Mouse (Mus musculus) C2C12 (cell line): ENCODE measurements around the gene Serpinf2. TPM values are rescaled to one million over a fixed set of nuclear protein-coding genes. Genes with fewer than 3 reads are reported as not detected.
A peak's percentile ranks its signal among the peaks of the same experiment; 100 is the strongest.
"Not testable (repeated sequence)": the region's sequence is repeated elsewhere in the genome, so short reads cannot be mapped to it uniquely, and the experiment has no call there.

Experiments
- H3K27me3 ChIP-seq: one replicate; pipeline ENCODE4 v1.6.1; 2011; ENCODE audit not compliant: control insufficient read depth, insufficient read depth, insufficient read length
- H3K36me3 ChIP-seq: one replicate; pipeline ENCODE4 v1.6.1; 2011; ENCODE audit not compliant: control insufficient read depth, insufficient read depth
- H3K4me3 ChIP-seq: one replicate; pipeline ENCODE4 v1.5.1; 2011; ENCODE audit warnings: mild to moderate bottlenecking, control low read depth; ENCODE audit not compliant: poor library complexity, insufficient read depth, severe bottlenecking
- H3K79me2 ChIP-seq: one replicate; pipeline ENCODE4 v1.6.1; 2011; ENCODE audit not compliant: control insufficient read depth, insufficient read depth
- H3K79me3 ChIP-seq: one replicate; pipeline ENCODE4 v1.6.1; 2011; ENCODE audit warnings: low read depth, control low read depth
- H3ac ChIP-seq: one replicate; pipeline ENCODE3; 2011; ENCODE audit warnings: low read depth; ENCODE audit not compliant: control insufficient read depth, insufficient read length
- CEBPB ChIP-seq: IDR thresholded peaks from one replicate; pipeline ENCODE4 v1.6.1; 2011; ENCODE audit warnings: low read depth, mild to moderate bottlenecking, control low read depth, moderate library complexity
- CTCF ChIP-seq: IDR thresholded peaks from one replicate; pipeline ENCODE4 v1.5.1; 2011; ENCODE audit not compliant: control insufficient read depth, insufficient read depth, insufficient read length
- FOSL1 ChIP-seq: IDR thresholded peaks from one replicate; pipeline ENCODE4 v1.8.0; 2011; ENCODE audit warnings: mild to moderate bottlenecking, low read length; ENCODE audit not compliant: poor library complexity, insufficient read depth, severe bottlenecking
- MAX ChIP-seq: IDR thresholded peaks from one replicate; pipeline ENCODE4 v1.6.1; 2011; ENCODE audit warnings: mild to moderate bottlenecking, control low read depth
- MYOD1 ChIP-seq: IDR thresholded peaks from one replicate; pipeline ENCODE4 v1.6.1; 2011; ENCODE audit warnings: low read depth; ENCODE audit not compliant: control insufficient read depth, insufficient read length
- MYOG ChIP-seq: IDR thresholded peaks from one replicate; pipeline ENCODE4 v1.6.1; 2011; ENCODE audit not compliant: control insufficient read depth, insufficient read length; ENCODE audit errors: extremely low read depth
- USF1 ChIP-seq: IDR thresholded peaks from one replicate; pipeline ENCODE4 v1.6.1; 2011; ENCODE audit warnings: low read depth, mild to moderate bottlenecking, control low read depth, moderate library complexity
- polyA plus RNA-seq: library from polyadenylated mRNA; unstranded; fragments of >200 nt; fragmentation: generic; extraction: Trizol; gene quantifications from one replicate; pipeline ENCODE4 v1.2.1, GENCODE M21; 2012; ENCODE audit warnings: missing spikeins

Serpinf2 gene
- polyA plus RNA-seq, 1 experiment: 0.07 TPM

DNA sequence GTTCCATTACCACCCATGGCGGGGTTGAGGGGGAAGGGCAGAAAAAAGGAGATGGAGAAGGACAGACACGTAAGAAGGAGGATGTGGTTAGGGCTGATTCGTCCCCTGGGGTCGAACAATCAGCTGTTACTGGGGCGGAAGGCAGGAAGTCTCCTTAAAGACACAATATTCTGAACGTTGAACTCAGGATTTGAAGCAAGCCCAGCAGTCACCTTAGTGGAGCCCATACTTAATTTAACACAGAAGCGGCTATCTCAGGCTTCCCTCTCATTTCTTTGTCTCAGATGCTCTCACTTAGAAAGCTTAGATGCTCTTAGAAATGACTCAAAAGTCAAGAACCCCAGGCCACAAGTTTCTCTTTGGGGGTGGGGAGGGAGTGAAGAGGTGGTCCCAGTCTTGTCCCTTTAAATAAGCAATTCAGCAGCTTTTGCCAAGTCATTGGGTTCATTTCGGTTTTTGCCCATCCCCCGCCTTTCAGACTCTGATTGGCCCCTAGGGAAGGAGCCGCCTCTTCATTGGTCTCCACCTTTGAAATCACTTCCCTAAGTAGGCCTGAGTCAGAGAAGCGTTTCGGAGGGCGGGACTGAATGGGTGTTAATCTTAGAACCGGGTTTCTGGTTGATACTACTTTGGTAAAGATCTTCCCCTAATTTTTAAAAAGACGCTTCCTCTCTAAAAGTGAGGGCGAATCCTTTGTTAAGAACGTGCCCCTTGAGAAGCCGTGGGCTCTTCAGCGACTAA is 20.9 kb upstream of the Serpinf2 start:
- peaks cover 37% of the 10 kb centered on the region for H3K79me2 ChIP-seq
- TF ChIP-seq MYOD1: peak; percentile 87
- TF ChIP-seq CEBPB: no peak
- peak; percentile 10 for TF ChIP-seq MAX
- H3K27me3 ChIP-seq: no peaks in the 10 kb centered on the region
- H3K79me3 ChIP-seq: peaks cover 25% of the 10 kb centered on the region
- peaks cover 21% of the 10 kb centered on the region for H3K36me3 ChIP-seq
- H3K4me3 ChIP-seq: peak overlapping the region; percentile 69
- H3ac ChIP-seq: peak overlapping the region; percentile 82

DNA sequence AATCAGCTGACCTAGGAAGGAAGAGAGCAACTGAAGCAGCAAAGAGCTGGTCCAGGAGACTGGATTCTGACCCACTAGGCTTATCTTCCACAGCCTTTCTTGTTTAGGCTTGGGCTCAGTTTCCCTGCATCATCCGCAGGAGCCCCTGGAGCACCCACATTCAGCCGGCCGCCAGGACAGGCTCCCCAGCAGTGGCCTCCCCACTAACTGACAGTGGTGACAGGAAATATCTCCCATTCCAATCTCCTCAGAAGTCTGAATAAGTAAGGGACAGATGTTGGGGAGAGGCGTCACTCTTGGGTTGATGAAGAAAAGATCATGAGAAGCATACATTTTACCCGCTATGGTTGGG is 20.3 kb upstream of the Serpinf2 start:
- H3K27me3 ChIP-seq: no peaks in the 10 kb centered on the region
- peak overlapping the region; percentile 15 for H3K4me3 ChIP-seq
- H3K79me2 ChIP-seq: peaks cover 31% of the 10 kb centered on the region
- H3K79me3 ChIP-seq: peaks cover 20% of the 10 kb centered on the region
- H3K36me3 ChIP-seq: peaks cover 16% of the 10 kb centered on the region
- H3ac ChIP-seq: peak overlapping the region; percentile 44
- no peak for TF ChIP-seq CEBPB
- no peak for TF ChIP-seq MYOD1
- TF ChIP-seq MYOG: no peak
- TF ChIP-seq CTCF: no peak

DNA sequence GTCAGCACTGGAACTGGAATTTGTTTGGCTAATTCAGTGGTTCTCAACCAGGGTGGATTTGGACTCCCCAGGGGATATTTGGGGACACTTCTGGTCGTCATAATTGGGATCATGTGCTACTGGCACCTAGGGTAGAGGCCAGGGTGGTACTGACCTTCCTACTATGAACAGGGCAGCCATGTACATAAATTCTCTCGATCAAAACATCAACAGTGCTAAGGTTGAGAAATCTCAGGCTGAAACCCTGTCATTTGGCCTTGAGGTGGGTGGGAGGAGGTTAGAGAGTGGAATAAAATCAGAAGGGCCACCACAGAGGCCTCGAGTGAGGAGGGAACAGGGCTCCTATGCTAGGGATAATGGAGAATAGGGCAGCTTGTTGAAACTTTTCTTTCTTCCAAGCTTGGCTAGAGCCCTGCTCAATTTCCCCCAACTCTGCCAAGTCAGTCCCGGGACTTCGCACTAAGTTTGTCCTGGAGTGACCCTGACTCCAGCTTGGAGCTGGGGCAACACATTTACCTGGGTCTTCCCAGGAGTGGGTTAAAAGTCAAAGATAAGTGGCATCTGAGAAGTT is 19.8 kb upstream of the Serpinf2 start:
- Histone ChIP-seq H3K36me3 (peaks cover 11% of the 10 kb centered on the region), H3K27me3 (no peaks in the 10 kb centered on the region), H3K79me3 (peaks cover 15% of the 10 kb centered on the region), H3K79me2 (peaks cover 27% of the 10 kb centered on the region), H3K4me3 (peak overlapping the region; percentile 15), H3ac (peak overlapping the region; percentile 44)
- peak; percentile 21 for TF ChIP-seq CEBPB
- no peak for TF ChIP-seq CTCF

DNA sequence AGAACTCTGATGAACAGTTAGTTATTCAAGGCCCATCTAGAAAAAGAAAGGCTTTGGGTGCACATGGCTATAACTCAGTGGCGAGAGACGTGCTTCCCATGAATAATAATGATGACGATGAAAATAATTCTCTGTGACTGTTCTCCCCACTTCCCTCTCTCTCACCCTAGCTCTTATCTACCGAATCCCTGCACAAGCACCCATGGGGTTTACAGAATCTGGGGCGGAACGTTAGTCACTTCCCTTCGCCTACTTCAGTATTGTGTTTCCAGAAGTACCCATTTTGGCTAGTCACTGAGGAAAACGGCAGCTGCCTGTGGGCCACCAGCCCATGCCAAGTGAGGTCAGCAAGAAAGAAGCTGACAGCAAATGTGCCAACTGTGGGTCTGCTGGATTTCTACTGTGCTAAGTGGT is 19.2 kb upstream of the Serpinf2 start:
- peaks cover 5% of the 10 kb centered on the region for H3K36me3 ChIP-seq
- peak overlapping the region; percentile 16 for H3ac ChIP-seq
- H3K79me3 ChIP-seq: peaks cover 15% of the 10 kb centered on the region
- TF ChIP-seq CTCF (no peak), MAX (peak; percentile 88), CEBPB (no peak), FOSL1 (peak; percentile 47), MYOD1 (peak; percentile 90)
- H3K4me3 ChIP-seq: no peak overlapping the region
- H3K79me2 ChIP-seq: peaks cover 27% of the 10 kb centered on the region
- H3K27me3 ChIP-seq: no peaks in the 10 kb centered on the region

DNA sequence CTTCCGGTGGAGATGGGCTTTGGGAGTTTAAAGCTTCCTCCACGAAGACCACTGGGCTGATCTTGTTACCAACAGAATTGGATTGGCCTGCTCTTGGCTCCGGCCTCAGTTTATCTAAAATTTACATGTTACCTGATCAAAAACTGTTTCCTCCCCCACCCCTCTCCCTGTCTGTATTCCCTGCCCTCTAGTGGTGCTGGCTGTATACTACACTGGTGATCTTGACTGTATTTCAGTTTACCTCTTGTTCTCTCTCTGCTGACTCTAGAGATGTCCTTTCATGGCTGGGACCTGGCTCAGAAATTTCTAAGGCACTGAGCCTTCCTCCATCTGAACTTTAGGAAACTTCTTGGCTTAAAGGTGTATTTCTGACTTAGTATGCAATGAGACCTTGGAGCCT is 18.8 kb upstream of the Serpinf2 start:
- Histone ChIP-seq H3ac (peak overlapping the region; percentile 16), H3K27me3 (no peaks in the 10 kb centered on the region), H3K36me3 (peaks cover under 1% of the 10 kb centered on the region), H3K79me2 (peaks cover 27% of the 10 kb centered on the region), H3K4me3 (no peak overlapping the region), H3K79me3 (peaks cover 13% of the 10 kb centered on the region)
- peak; percentile 22 for TF ChIP-seq CTCF
- TF ChIP-seq MYOG: no peak

DNA sequence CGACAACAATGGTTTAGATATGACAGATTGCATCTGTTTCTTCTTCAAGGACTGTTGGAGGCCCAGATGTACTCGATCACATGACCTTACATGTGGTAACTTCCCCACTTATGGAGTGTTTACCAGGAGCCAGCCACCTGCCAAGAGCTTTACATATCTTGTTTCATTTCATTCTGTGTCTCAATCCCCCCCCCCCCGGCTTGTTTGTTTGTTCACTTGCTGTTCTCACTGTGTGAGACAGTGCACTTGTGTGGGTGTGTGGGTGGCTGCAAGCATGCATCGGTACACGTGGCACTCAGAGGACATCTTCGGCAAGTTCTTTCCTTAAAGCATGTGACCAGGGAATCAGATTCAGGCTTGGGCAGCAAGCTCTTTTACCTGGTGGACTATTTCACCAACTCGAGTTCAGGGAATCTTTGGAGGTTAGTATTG is 17.1 kb upstream of the Serpinf2 start:
- Histone ChIP-seq H3K4me3 (no peak overlapping the region), H3K27me3 (no peaks in the 10 kb centered on the region), H3K79me2 (peaks cover 28% of the 10 kb centered on the region), H3K79me3 (peaks cover 14% of the 10 kb centered on the region), H3ac (no peak overlapping the region), H3K36me3 (peaks cover 7% of the 10 kb centered on the region)
- TF ChIP-seq MYOG (no peak), MYOD1 (no peak), CTCF (no peak), USF1 (no peak), FOSL1 (no peak), CEBPB (no peak), MAX (no peak)

DNA sequence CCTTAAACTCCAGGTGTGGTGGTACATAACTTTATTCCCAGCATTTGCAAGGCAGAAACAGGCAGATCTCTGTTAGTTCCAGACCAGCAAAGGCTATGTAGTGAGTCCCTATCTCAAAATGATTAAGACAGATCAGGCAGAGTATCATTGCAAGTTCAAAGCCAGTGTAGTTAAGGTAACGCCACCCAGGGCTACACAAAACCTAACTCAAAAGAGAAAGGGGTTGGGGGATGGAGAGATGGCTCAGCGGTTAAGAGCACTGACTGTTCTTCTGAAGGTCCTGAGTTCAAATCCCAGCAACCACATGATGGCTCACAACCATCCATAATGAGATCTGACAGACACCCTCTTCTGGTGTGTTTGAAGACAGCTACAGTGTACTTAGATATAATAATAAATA is 16.6 kb upstream of the Serpinf2 start:
- H3K36me3 ChIP-seq, H3ac ChIP-seq, H3K4me3 ChIP-seq, H3K27me3 ChIP-seq: not testable (repeated sequence)
- Histone ChIP-seq H3K79me3 (peaks cover 14% of the 10 kb centered on the region), H3K79me2 (peaks cover 33% of the 10 kb centered on the region)
